Mouse (Mus musculus) bone marrow macrophage, adult 2 months (primary cell): ENCODE data around the gene Pex16.

Experiments
- CTCF ChIP-seq: IDR thresholded peaks from 2 replicates; pipeline ENCODE4 v1.5.1; 2012; ENCODE audit warnings: low read depth, mild to moderate bottlenecking, low read length, moderate library complexity
- POLR2A ChIP-seq: IDR thresholded peaks from 2 replicates; pipeline ENCODE4 v1.6.1; 2012; ENCODE audit warnings: mild to moderate bottlenecking, low read depth, low read length, borderline replicate concordance

DNA sequence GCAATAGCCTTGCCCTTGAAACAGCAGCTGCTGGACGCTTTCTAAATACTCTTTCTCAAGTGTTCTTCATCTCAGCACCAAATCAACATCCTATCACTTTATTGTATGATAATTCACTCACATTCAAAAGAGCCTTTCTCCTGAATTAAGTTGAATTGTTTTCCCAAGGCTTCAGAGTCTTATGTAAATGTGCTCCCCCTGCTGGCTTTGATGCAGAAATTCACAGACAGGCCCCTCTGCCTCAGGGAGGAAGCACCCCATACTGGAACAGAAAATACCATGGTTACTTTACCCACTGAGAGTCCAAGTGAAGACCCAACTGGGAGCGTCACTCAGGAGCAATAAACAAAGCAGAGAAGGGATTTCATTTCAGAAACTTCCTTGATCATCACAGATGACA lies 43.6 kb upstream of the Pex16 start:
- TF ChIP-seq CTCF (peak; percentile 31; the same call in 1 of the 2 replicates), POLR2A (no peak)
